Comparison of ENCODE assay signal across 8 mouse cellular contexts in genomic region chr17:17837919-17838701, GRCm38 (mm10). TPM values are rescaled to one million over a fixed set of nuclear protein-coding genes. Genes with fewer than 3 reads are reported as not detected.
DNase-seq lines count a peak whose midpoint lies in the region; ATAC-seq and TF ChIP-seq lines count a peak whose summit lies in the region.

No protein-coding gene starts in this region.

- peaks cover 59% of the 10 kb centered on the region for H3K36me3 ChIP-seq in heart, embryonic 14.5 days (ENCODE audit: control insufficient read depth, insufficient read depth, low read length)
- no peaks in the 10 kb centered on the region for H3K36me3 ChIP-seq in liver, embryonic 14.5 days (replicated peaks; ENCODE audit: control insufficient read depth, insufficient read depth, low read depth)
- H3K36me3 ChIP-seq in neural tube, embryonic 11.5 days (ENCODE audit: control insufficient read depth, insufficient read depth, low read length) = peaks cover 10% of the 10 kb centered on the region
- peaks cover 8% of the 10 kb centered on the region; the same call in 1 of the 2 replicates for H3K36me3 ChIP-seq in stomach, postnatal 0 days (ENCODE audit: control insufficient read depth, insufficient read depth, low read length)

- peak overlapping the region; percentile 53 to 72 for H3K4me3 ChIP-seq in heart, embryonic 14.5 days (ENCODE audit: control insufficient read depth in 1 of 2, insufficient read depth in 1 of 2, low read depth in 1 of 2, low read length in 2 of 2)
- H3K4me3 ChIP-seq in liver, embryonic 14.5 days (ENCODE audit: insufficient read depth in 1 of 2, low read depth in 2 of 2, low read length in 2 of 2) = peak overlapping the region; percentile 52 to 68
- H3K4me3 ChIP-seq in neural tube, embryonic 11.5 days (ENCODE audit: low read depth, low read length) = peak overlapping the region; percentile 30
- peak overlapping the region; percentile 50 for H3K4me3 ChIP-seq in stomach, postnatal 0 days (ENCODE audit: low read depth, low read length)

- WGBS in heart, embryonic 14.5 days = under 1% methylated on average over 40 of the region's 43 CpGs
- WGBS in liver, embryonic 14.5 days (ENCODE audit: insufficient replicate concordance) = under 1% methylated on average over 43 of the region's 43 CpGs
- 1% methylated on average over 43 of the region's 43 CpGs for WGBS in neural tube, embryonic 11.5 days
- under 1% methylated on average over 40 of the region's 43 CpGs for WGBS in stomach, postnatal 0 days

- peak overlapping the region; percentile 79 for H3K4me2 ChIP-seq in heart, embryonic 14.5 days (ENCODE audit: low read length)
- H3K4me2 ChIP-seq in liver, embryonic 14.5 days (ENCODE audit: low read depth) = peak overlapping the region; percentile 67
- H3K4me2 ChIP-seq in neural tube, embryonic 11.5 days (ENCODE audit: low read depth) = peak overlapping the region; percentile 48
- peak overlapping the region; percentile 70 for H3K4me2 ChIP-seq in stomach, postnatal 0 days (replicated peaks; ENCODE audit: low read depth)

- peak; percentile 95 for ATAC-seq in CD4-positive, CD25-positive, alpha-beta regulatory T cell, adult 4 months
- peak; percentile 98 for ATAC-seq in heart, embryonic 14.5 days (ENCODE audit: insufficient number of reproducible peaks, insufficient read depth, low FRiP score, low read depth)
- ATAC-seq in liver, embryonic 14.5 days (ENCODE audit: insufficient read depth) = peak; percentile 98
- ATAC-seq in neural tube, embryonic 11.5 days (ENCODE audit: insufficient read depth, low FRiP score, low TSS enrichment) = peak; percentile 92
- ATAC-seq in stomach, postnatal 0 days (ENCODE audit: low FRiP score, low TSS enrichment) = peak; percentile 99

- H3K27me3 ChIP-seq in heart, embryonic 14.5 days (ENCODE audit: control insufficient read depth, insufficient read depth, low read length) = no peaks in the 10 kb centered on the region
- H3K27me3 ChIP-seq in liver, embryonic 14.5 days (ENCODE audit: control insufficient read depth, insufficient read depth, low read length) = no peaks in the 10 kb centered on the region
- no peaks in the 10 kb centered on the region for H3K27me3 ChIP-seq in neural tube, embryonic 11.5 days (ENCODE audit: control insufficient read depth, insufficient read depth, low read length)
- no peaks in the 10 kb centered on the region for H3K27me3 ChIP-seq in stomach, postnatal 0 days (ENCODE audit: control insufficient read depth, insufficient read depth, low read length)

- H3K27ac ChIP-seq in heart, embryonic 14.5 days (replicated peaks in 1 of 2; ENCODE audit: control insufficient read depth in 1 of 2, insufficient read depth in 1 of 2, low read depth in 2 of 2, low read length in 2 of 2) = peak overlapping the region; percentile 89 to 93
- no peak overlapping the region for H3K27ac ChIP-seq in liver, embryonic 14.5 days
- H3K27ac ChIP-seq in neural tube, embryonic 11.5 days (ENCODE audit: low read depth, low read length) = peak overlapping the region; percentile 64; the same call in 1 of the 2 replicates
- H3K27ac ChIP-seq in stomach, postnatal 0 days (replicated peaks) = peak overlapping the region; percentile 93

- peak; percentile 55 for DNase-seq in c-Kit-negative CD71-positive TER-119-positive erythroid progenitor cells, embryonic 14.5 days (ENCODE audit: low read depth, low spot score)
- peak; percentile 91 for DNase-seq in fibroblast of lung, adult 2 months (ENCODE audit: low read depth)
- DNase-seq in kidney, postnatal 25 days = peak; percentile 99
- peak; percentile 80 to 82 (median 80) for DNase-seq in liver, embryonic 14.5 days (ENCODE audit: low read depth in 3 of 3, low spot score in 3 of 3)
- DNase-seq in neural tube, embryonic 11.5 days (ENCODE audit: low spot score) = peak; percentile 91
- peak; percentile 97 for DNase-seq in stomach, postnatal 0 days (ENCODE audit: low spot score)

- peak; percentile 86 for TF ChIP-seq CTCF in liver, embryonic 14.5 days (IDR thresholded peaks at IDR 0.05; ENCODE audit: low read depth)
- peak; percentile 88 for TF ChIP-seq CTCF in stomach, postnatal 0 days (IDR thresholded peaks at IDR 0.05; ENCODE audit: low read depth)

- peak overlapping the region; percentile 77 for H3K9ac ChIP-seq in heart, embryonic 14.5 days (ENCODE audit: low read length)
- H3K9ac ChIP-seq in liver, embryonic 14.5 days (replicated peaks) = peak overlapping the region; percentile 56
- peak overlapping the region; percentile 42 for H3K9ac ChIP-seq in neural tube, embryonic 11.5 days (ENCODE audit: low read length)
- H3K9ac ChIP-seq in stomach, postnatal 0 days (ENCODE audit: low read length) = peak overlapping the region; percentile 71

- H3K4me1 ChIP-seq in heart, embryonic 14.5 days (ENCODE audit: control insufficient read depth in 2 of 2, insufficient read depth in 2 of 2, low read length in 2 of 2) = peaks cover 16 to 49% of the 10 kb centered on the region in 2 experiments
- peaks cover 0 to 5% of the 10 kb centered on the region in 2 experiments; a peak in 1 of 4 replicates for H3K4me1 ChIP-seq in liver, embryonic 14.5 days (replicated peaks; ENCODE audit: control insufficient read depth in 2 of 2, insufficient read depth in 2 of 2, low read length in 1 of 2)
- peaks cover 14% of the 10 kb centered on the region for H3K4me1 ChIP-seq in neural tube, embryonic 11.5 days (ENCODE audit: control insufficient read depth, insufficient read depth, low read length)
- H3K4me1 ChIP-seq in stomach, postnatal 0 days (replicated peaks; ENCODE audit: control insufficient read depth, insufficient read depth) = peaks cover 10% of the 10 kb centered on the region; the same call in 1 of the 2 replicates

- TF ChIP-seq EP300 in liver, embryonic 14.5 days (IDR thresholded peaks at IDR 0.05; ENCODE audit: low read depth) = no peak
- no peak for TF ChIP-seq EP300 in stomach, postnatal 0 days (optimal IDR thresholded peaks at IDR 0.05)

- no peaks in the 10 kb centered on the region for H3K9me3 ChIP-seq in heart, embryonic 14.5 days (ENCODE audit: control insufficient read depth, low read length)
- H3K9me3 ChIP-seq in liver, embryonic 14.5 days (ENCODE audit: control insufficient read depth, low read length) = no peaks in the 10 kb centered on the region
- no peaks in the 10 kb centered on the region for H3K9me3 ChIP-seq in neural tube, embryonic 11.5 days (ENCODE audit: control insufficient read depth, low read length)
- H3K9me3 ChIP-seq in stomach, postnatal 0 days (ENCODE audit: control insufficient read depth, low read length) = no peaks in the 10 kb centered on the region

RNA-seq across cellular contexts. Expression of gene Spaca6, which starts 11.2 kb away (rescaled TPM):
- 1 to 10 TPM; 5.8 to 6.1 TPM for polyA plus RNA-seq in CD4-positive, CD25-positive, alpha-beta regulatory T cell, adult 4 months (2017; shearing (Covaris generic))
- polyA plus RNA-seq in heart, embryonic 14.5 days (2014; fragmentation: Nextera tagmentation; extraction: Ambion mirVana) = 18.1 and 20.5 TPM in 2 replicates
- 7.0 and 8.7 TPM in 2 replicates for polyA plus RNA-seq in liver, embryonic 14.5 days (2012; rRNA removed)
- polyA plus RNA-seq in liver, embryonic 14.5 days (2014; fragmentation: Nextera tagmentation; extraction: Ambion mirVana) = 1.0 and 2.1 TPM in 2 replicates
- 22.1 and 27.0 TPM in 2 replicates for polyA plus RNA-seq in neural tube, embryonic 11.5 days (2014; fragmentation: Nextera tagmentation; extraction: Ambion mirVana)
- polyA plus RNA-seq in stomach, postnatal 0 days (2015; fragmentation: Nextera tagmentation; extraction: Ambion mirVana) = 7.9 and 8.2 TPM in 2 replicates

RNA-seq across cellular contexts. Expression of gene Has1, which starts 16.9 kb away (rescaled TPM):
- not detected for polyA plus RNA-seq in CD4-positive, CD25-positive, alpha-beta regulatory T cell, adult 4 months (2017; shearing (Covaris generic))
- 0.78 and 1.1 TPM in 2 replicates for polyA plus RNA-seq in heart, embryonic 14.5 days (2014; fragmentation: Nextera tagmentation; extraction: Ambion mirVana)
- not detected in 2 replicates for polyA plus RNA-seq in liver, embryonic 14.5 days (2012; rRNA removed)
- not detected in 2 replicates for polyA plus RNA-seq in liver, embryonic 14.5 days (2014; fragmentation: Nextera tagmentation; extraction: Ambion mirVana)
- polyA plus RNA-seq in neural tube, embryonic 11.5 days (2014; fragmentation: Nextera tagmentation; extraction: Ambion mirVana) = 0.99 and 1.3 TPM in 2 replicates
- polyA plus RNA-seq in stomach, postnatal 0 days (2015; fragmentation: Nextera tagmentation; extraction: Ambion mirVana) = 0.78 and 0.98 TPM in 2 replicates

RNA-seq across cellular contexts. Expression of gene Fpr1, which starts 45.6 kb away (rescaled TPM):
- not detected for polyA plus RNA-seq in CD4-positive, CD25-positive, alpha-beta regulatory T cell, adult 4 months (2017; shearing (Covaris generic))
- polyA plus RNA-seq in heart, embryonic 14.5 days (2014; fragmentation: Nextera tagmentation; extraction: Ambion mirVana) = 0.15 and 0.20 TPM in 2 replicates
- polyA plus RNA-seq in liver, embryonic 14.5 days (2012; rRNA removed) = 2.1 and 2.3 TPM in 2 replicates
- polyA plus RNA-seq in liver, embryonic 14.5 days (2014; fragmentation: Nextera tagmentation; extraction: Ambion mirVana) = 2.7 and 3.2 TPM in 2 replicates
- polyA plus RNA-seq in neural tube, embryonic 11.5 days (2014; fragmentation: Nextera tagmentation; extraction: Ambion mirVana) = not detected in 2 replicates
- polyA plus RNA-seq in stomach, postnatal 0 days (2015; fragmentation: Nextera tagmentation; extraction: Ambion mirVana) = 0.36 and 0.59 TPM in 2 replicates

RNA-seq across cellular contexts. Expression of gene Fpr2, which starts 49.5 kb away (rescaled TPM):
- polyA plus RNA-seq in CD4-positive, CD25-positive, alpha-beta regulatory T cell, adult 4 months (2017; shearing (Covaris generic)) = under 1 TPM in 1 of 2 experiments, not detected in 1; 0.62 TPM
- 0.41 TPM in 1 of 2 replicates, not detected in the other for polyA plus RNA-seq in heart, embryonic 14.5 days (2014; fragmentation: Nextera tagmentation; extraction: Ambion mirVana)
- polyA plus RNA-seq in liver, embryonic 14.5 days (2012; rRNA removed) = 1.3 TPM in 2 replicates
- polyA plus RNA-seq in liver, embryonic 14.5 days (2014; fragmentation: Nextera tagmentation; extraction: Ambion mirVana) = 1.3 and 1.8 TPM in 2 replicates
- polyA plus RNA-seq in neural tube, embryonic 11.5 days (2014; fragmentation: Nextera tagmentation; extraction: Ambion mirVana) = not detected in 2 replicates
- 0.19 and 0.27 TPM in 2 replicates for polyA plus RNA-seq in stomach, postnatal 0 days (2015; fragmentation: Nextera tagmentation; extraction: Ambion mirVana)

RNA-seq across cellular contexts. Expression of gene Fpr3, which starts 49.5 kb away (rescaled TPM):
- polyA plus RNA-seq in CD4-positive, CD25-positive, alpha-beta regulatory T cell, adult 4 months (2017; shearing (Covaris generic)) = not detected
- not detected in 2 replicates for polyA plus RNA-seq in heart, embryonic 14.5 days (2014; fragmentation: Nextera tagmentation; extraction: Ambion mirVana)
- polyA plus RNA-seq in liver, embryonic 14.5 days (2012; rRNA removed) = not detected in 2 replicates
- polyA plus RNA-seq in liver, embryonic 14.5 days (2014; fragmentation: Nextera tagmentation; extraction: Ambion mirVana) = not detected in 2 replicates
- polyA plus RNA-seq in neural tube, embryonic 11.5 days (2014; fragmentation: Nextera tagmentation; extraction: Ambion mirVana) = not detected in 2 replicates
- polyA plus RNA-seq in stomach, postnatal 0 days (2015; fragmentation: Nextera tagmentation; extraction: Ambion mirVana) = not detected in 2 replicates
